Mouse (Mus musculus): ENCODE results near the gene Siglecg.

Siglecg gene

GRCm38 (mm10) chr7:43443126-43443916 is 35.3 kb downstream of the Siglecg start:
- peak; percentile 88 for DNase-seq

GRCm38 (mm10) chr7:43443917-43444293 is 35.9 kb downstream of the Siglecg start, which contains the start of the genes Etfb and Gm45233:
Gene Etfb, plus strand, starts transcription at chr7:43444083.
Gene Gm45233, plus strand, starts transcription at chr7:43444128.
- peak; percentile 98 for DNase-seq

GRCm38 (mm10) chr7:43447801-43448200 is 39.8 kb downstream of the Siglecg start:
- DNase-seq: peak; percentile 88

- DNase-seq: peak; percentile 74
These were observed 40.2 kb downstream of the Siglecg start for GRCm38 (mm10) chr7:43448246-43448645.

GRCm38 (mm10) chr7:43449811-43450210 is 41.8 kb downstream of the Siglecg start:
- DNase-seq: no peak

- DNase-seq: no peak
These were observed 43.7 kb downstream of the Siglecg start for GRCm38 (mm10) chr7:43451726-43452125.

GRCm38 (mm10) chr7:43452609-43453008 is 44.6 kb downstream of the Siglecg start:
- DNase-seq: no peak

GRCm38 (mm10) chr7:43453599-43454355 is 45.8 kb downstream of the Siglecg start:
- peak; percentile 90 for DNase-seq

GRCm38 (mm10) chr7:43454371-43454770 is 46.4 kb downstream of the Siglecg start:
- peak; percentile 59 for DNase-seq

- no peak for DNase-seq
These were observed 54.8 kb downstream of the Siglecg start, which contains the start of gene Vsig10l for GRCm38 (mm10) chr7:43462851-43463250. Gene Vsig10l, plus strand, starts transcription at chr7:43463151.

GRCm38 (mm10) chr7:43463976-43464375 is 56.0 kb downstream of the Siglecg start:
- peak; percentile 54 for DNase-seq

GRCm38 (mm10) chr7:43464864-43465343 is 56.9 kb downstream of the Siglecg start:
- DNase-seq: no peak

- peak; percentile 95 for DNase-seq
These were observed 57.5 kb downstream of the Siglecg start for GRCm38 (mm10) chr7:43465344-43466098.

- peak; percentile 68 for DNase-seq
These were observed 58.2 kb downstream of the Siglecg start for GRCm38 (mm10) chr7:43466099-43466694.

Measured in kidney, adult 11 months (tissue).